Mouse (Mus musculus) stomach, postnatal 0 days (tissue): ENCODE measurements at regions not wholly inside any gene's neighbourhood (a gene's known extent, or its start where the extent isn't known, plus 50 kb on each side); places are given as distances from the start of the nearest gene placed in this dataset.
A peak's percentile ranks its signal among the peaks of the same experiment; 100 is the strongest.

Source experiments
- ATAC-seq: fragments of 200-750 bp; cut with Nextera tagmentation; 2 replicates; pipeline ENCODE4 v1.8.0; 2017; ENCODE audit not compliant: low FRiP score, low TSS enrichment
- DNase-seq: peaks from one replicate; pipeline ENCODE4 v3.0.0-alpha.2; 2016; ENCODE audit warnings: low spot score
- H3K27ac ChIP-seq: fragments of 300-500 bp; sonication (generic); replicated peaks from 2 replicates; pipeline ENCODE4 v1.5.1; 2014; ENCODE audit warnings: mild to moderate bottlenecking, control low read depth
- H3K27me3 ChIP-seq: fragments of 300-500 bp; sonication (generic); 2 replicates; pipeline ENCODE4 v1.6.1; 2014; ENCODE audit warnings: low read length; ENCODE audit not compliant: control insufficient read depth, insufficient read depth
- H3K36me3 ChIP-seq: fragments of 300-500 bp; sonication (generic); 2 replicates; pipeline ENCODE4 v1.6.1; 2014; ENCODE audit warnings: low read length, mixed read lengths; ENCODE audit not compliant: control insufficient read depth, insufficient read depth
- H3K4me1 ChIP-seq: fragments of 300-500 bp; sonication (generic); replicated peaks from 2 replicates; pipeline ENCODE4 v1.6.1; 2014; ENCODE audit warnings: antibody characterized with exemption; ENCODE audit not compliant: control insufficient read depth, insufficient read depth
- H3K4me2 ChIP-seq: fragments of 300-500 bp; sonication (generic); replicated peaks from 2 replicates; pipeline ENCODE4 v1.6.1; 2014; ENCODE audit warnings: low read depth, mild to moderate bottlenecking, control low read depth, moderate library complexity
- H3K4me3 ChIP-seq: fragments of 300-500 bp; sonication (generic); 2 replicates; pipeline ENCODE4 v1.5.1; 2014; ENCODE audit warnings: low read depth, low read length, control low read depth
- H3K9ac ChIP-seq: fragments of 300-500 bp; sonication (generic); 2 replicates; pipeline ENCODE4 v1.6.1; 2014; ENCODE audit warnings: mild to moderate bottlenecking, low read length, control low read depth, mixed read lengths
- H3K9me3 ChIP-seq: fragments of 300-500 bp; sonication (generic); 2 replicates; pipeline ENCODE4 v1.6.1; 2016; ENCODE audit warnings: low read length; ENCODE audit not compliant: control insufficient read depth
- CTCF ChIP-seq: IDR thresholded peaks from 2 replicates; pipeline ENCODE4 v1.5.1; 2016; ENCODE audit warnings: antibody characterized with exemption, low read depth, mild to moderate bottlenecking, moderate library complexity
- EP300 ChIP-seq: optimal IDR thresholded peaks from 2 replicates; pipeline ENCODE3; 2016; ENCODE audit warnings: antibody characterized with exemption
- WGBS: fragments of 180-500 bp; shearing (Covaris S2); extraction: QIAGEN DNeasy Blood & Tissue Kit; methylation state at CpG from one replicate; pipeline ENCODE4 v1.1.7; 2014; 5-methylcytosine and 5-hydroxymethylcytosine counted together

DNA sequence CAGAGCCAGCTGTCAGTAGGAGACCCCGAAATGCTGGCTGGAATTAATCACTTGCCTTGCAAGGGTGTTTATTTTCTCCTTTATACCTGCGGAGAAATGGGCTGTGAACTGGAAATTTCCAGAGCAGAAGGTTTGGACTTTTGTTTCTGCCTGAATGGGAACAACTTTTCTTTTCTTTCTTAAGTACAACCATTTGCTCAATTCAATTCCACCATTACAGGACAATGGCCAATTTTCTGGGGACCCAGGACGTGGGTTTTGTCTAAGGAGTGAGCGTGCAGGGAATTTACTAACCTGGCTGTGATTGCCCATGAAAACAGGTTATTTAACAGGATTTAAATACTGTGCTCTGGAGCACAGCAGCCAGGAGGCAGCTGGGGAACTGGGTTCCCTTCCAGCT, 195.1 kb upstream of the Sdk2 start:
- H3K9ac ChIP-seq = no peak overlapping the region
- DNase-seq (no peak), ATAC-seq (no peak)
- no peaks in the 10 kb centered on the region for H3K4me1 ChIP-seq
- WGBS = 51% methylated on average over 4 of the region's 4 CpGs
- H3K27ac ChIP-seq = no peak overlapping the region
- no peaks in the 10 kb centered on the region for H3K27me3 ChIP-seq
- H3K36me3 ChIP-seq = no peaks in the 10 kb centered on the region
- no peak overlapping the region for H3K4me3 ChIP-seq
- no peaks in the 10 kb centered on the region for H3K9me3 ChIP-seq
- H3K4me2 ChIP-seq = no peak overlapping the region
- TF ChIP-seq CTCF (no peak), EP300 (no peak)

- Histone ChIP-seq H3K27me3 (no peaks in the 10 kb centered on the region), H3K9me3 (no peaks in the 10 kb centered on the region), H3K36me3 (no peaks in the 10 kb centered on the region), H3K27ac (no peak overlapping the region), H3K9ac (no peak overlapping the region), H3K4me3 (no peak overlapping the region), H3K4me2 (no peak overlapping the region), H3K4me1 (no peaks in the 10 kb centered on the region)
- DNase-seq (no peak), ATAC-seq (no peak)
- WGBS = 89% methylated on average over 9 of the region's 9 CpGs
- TF ChIP-seq CTCF = no peak
- no peak for TF ChIP-seq EP300
Measured at GRCm38 (mm10) chr11:114258218-114258617, 191.4 kb upstream of the Sdk2 start.

DNA sequence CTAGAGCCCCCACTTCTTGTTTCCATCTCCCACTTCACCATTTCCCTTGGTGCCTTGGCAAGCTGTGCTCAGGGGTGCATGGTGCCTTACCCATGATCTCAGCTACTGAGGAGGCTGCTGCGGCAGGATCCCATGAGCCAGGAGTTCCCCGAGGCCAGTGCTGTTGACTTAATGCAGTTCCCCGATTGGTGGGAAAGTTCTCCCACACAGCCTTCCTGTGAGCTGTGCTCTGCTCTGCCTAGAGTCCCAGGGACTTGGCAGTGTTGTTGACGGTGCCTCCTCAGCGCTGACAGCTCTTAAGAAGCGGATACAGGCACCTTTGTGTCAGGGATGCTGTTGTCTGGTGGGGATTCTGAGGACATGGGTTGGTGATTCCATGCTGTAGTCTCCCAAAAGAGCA, 190.9 kb upstream of the Sdk2 start:
- 41% methylated on average over 6 of the region's 6 CpGs for WGBS

GRCm38 (mm10) chr11:114257061-114257460, 190.2 kb upstream of the Sdk2 start:
- WGBS = 75% methylated on average over 4 of the region's 4 CpGs
- no peaks in the 10 kb centered on the region for H3K27me3 ChIP-seq
- no peak overlapping the region for H3K9ac ChIP-seq
- ATAC-seq (no peak), DNase-seq (no peak)
- H3K4me2 ChIP-seq = no peak overlapping the region
- no peaks in the 10 kb centered on the region for H3K36me3 ChIP-seq
- no peak for TF ChIP-seq CTCF
- TF ChIP-seq EP300 = no peak
- H3K4me1 ChIP-seq = no peaks in the 10 kb centered on the region
- no peak overlapping the region for H3K27ac ChIP-seq
- H3K9me3 ChIP-seq = no peaks in the 10 kb centered on the region
- H3K4me3 ChIP-seq = no peak overlapping the region

More for the DNA sequence above, 190.9 kb upstream of the Sdk2 start:
- DNase-seq = no peak
- Histone ChIP-seq H3K9me3 (no peaks in the 10 kb centered on the region), H3K27ac (no peak overlapping the region), H3K4me2 (no peak overlapping the region), H3K4me3 (no peak overlapping the region), H3K27me3 (no peaks in the 10 kb centered on the region), H3K9ac (no peak overlapping the region), H3K4me1 (no peaks in the 10 kb centered on the region), H3K36me3 (no peaks in the 10 kb centered on the region)
- ATAC-seq = no peak
- TF ChIP-seq EP300 = no peak
- TF ChIP-seq CTCF = no peak

GRCm38 (mm10) chr11:114254344-114254743, 187.5 kb upstream of the Sdk2 start:
- 59% methylated on average over 1 of the region's 1 CpGs for WGBS

DNA sequence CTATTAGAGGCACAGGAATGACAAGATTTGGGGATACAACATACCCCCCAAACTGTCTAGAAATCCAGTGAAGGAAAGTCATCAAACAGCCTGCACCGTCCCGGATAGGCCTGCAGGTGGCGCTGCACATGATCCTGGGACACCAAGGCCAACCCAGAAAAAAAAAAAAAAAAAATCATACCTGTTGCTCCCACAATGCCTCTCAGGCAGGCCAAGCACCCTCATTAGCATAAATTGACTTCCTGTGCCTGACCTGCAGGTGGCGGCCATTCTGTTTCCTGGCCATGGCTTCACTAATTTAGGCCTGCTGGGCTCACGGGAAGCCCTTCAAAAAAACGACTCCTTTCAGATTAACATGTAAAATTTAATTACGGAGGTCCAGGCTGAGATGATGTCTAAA, 184.8 kb upstream of the Sdk2 start:
- no peak for ATAC-seq
- no peaks in the 10 kb centered on the region for H3K27me3 ChIP-seq
- no peak for DNase-seq
- no peak overlapping the region for H3K9ac ChIP-seq
- no peaks in the 10 kb centered on the region for H3K9me3 ChIP-seq
- no peaks in the 10 kb centered on the region for H3K36me3 ChIP-seq
- H3K4me2 ChIP-seq = no peak overlapping the region
- no peak overlapping the region for H3K27ac ChIP-seq
- no peaks in the 10 kb centered on the region for H3K4me1 ChIP-seq
- WGBS = 88% methylated on average over 7 of the region's 7 CpGs
- H3K4me3 ChIP-seq = no peak overlapping the region
- TF ChIP-seq EP300 (no peak), CTCF (peak; percentile 60)

More at GRCm38 (mm10) chr11:114254344-114254743, 187.5 kb upstream of the Sdk2 start:
- Histone ChIP-seq H3K4me1 (no peaks in the 10 kb centered on the region), H3K9ac (no peak overlapping the region), H3K9me3 (no peaks in the 10 kb centered on the region), H3K27ac (no peak overlapping the region), H3K4me3 (no peak overlapping the region), H3K36me3 (no peaks in the 10 kb centered on the region), H3K27me3 (no peaks in the 10 kb centered on the region), H3K4me2 (no peak overlapping the region)
- TF ChIP-seq CTCF (no peak), EP300 (no peak)
- ATAC-seq = no peak
- no peak for DNase-seq
